Mouse (Mus musculus) fibroblast of lung, adult 2 months (primary cell): ENCODE results near the gene Pacsin2.
"Not testable (repeated sequence)": the region's sequence is repeated elsewhere in the genome, so short reads cannot be mapped to it uniquely, and the experiment has no call there.

Experiments
- DNase-seq: peaks from one replicate; pipeline ENCODE4 v3.0.0-alpha.2; 2011; ENCODE audit warnings: low read depth

The Pacsin2 gene

GRCm38 (mm10) chr15:83478096-83478495 is 13.7 kb upstream of the Pacsin2 start:
- no peak for DNase-seq

- no peak for DNase-seq
Measured at GRCm38 (mm10) chr15:83476593-83477273, 12.3 kb upstream of the Pacsin2 start.

- DNase-seq: no peak
Measured at GRCm38 (mm10) chr15:83474466-83474836, 10.0 kb upstream of the Pacsin2 start.

GRCm38 (mm10) chr15:83473832-83474465 is 9.5 kb upstream of the Pacsin2 start:
- DNase-seq: peak; percentile 91

GRCm38 (mm10) chr15:83473251-83473650 is 8.8 kb upstream of the Pacsin2 start:
- DNase-seq: no peak

- DNase-seq: peak; percentile 94
Measured at GRCm38 (mm10) chr15:83471476-83471875, 7.1 kb upstream of the Pacsin2 start.

- no peak for DNase-seq
Measured at GRCm38 (mm10) chr15:83470443-83470842, 6.0 kb upstream of the Pacsin2 start.

- DNase-seq: no peak
Measured at GRCm38 (mm10) chr15:83469279-83469821, 4.9 kb upstream of the Pacsin2 start.

- no peak for DNase-seq
Measured at GRCm38 (mm10) chr15:83467232-83467966, 3.0 kb upstream of the Pacsin2 start.

GRCm38 (mm10) chr15:83466331-83466730 is 1.9 kb upstream of the Pacsin2 start:
- no peak for DNase-seq

- DNase-seq: no peak
Measured at GRCm38 (mm10) chr15:83464905-83465650, 672 bp upstream of the Pacsin2 start.

- DNase-seq: no peak
Measured at GRCm38 (mm10) chr15:83463369-83464082, 880 bp downstream of the Pacsin2 start.

- DNase-seq: not testable (repeated sequence)
Measured at GRCm38 (mm10) chr15:83462349-83462748, 2.1 kb downstream of the Pacsin2 start.

GRCm38 (mm10) chr15:83460891-83461290 is 3.5 kb downstream of the Pacsin2 start:
- DNase-seq: no peak

- DNase-seq: no peak
Measured at GRCm38 (mm10) chr15:83457541-83457940, 6.9 kb downstream of the Pacsin2 start.

- no peak for DNase-seq
Measured at GRCm38 (mm10) chr15:83455637-83456036, 8.8 kb downstream of the Pacsin2 start.

- no peak for DNase-seq
Measured at GRCm38 (mm10) chr15:83455034-83455433, 9.4 kb downstream of the Pacsin2 start.

- no peak for DNase-seq
Measured at GRCm38 (mm10) chr15:83454419-83454818, 10.0 kb downstream of the Pacsin2 start.

GRCm38 (mm10) chr15:83453879-83454278 is 10.5 kb downstream of the Pacsin2 start:
- DNase-seq: no peak

- DNase-seq: no peak
Measured at GRCm38 (mm10) chr15:83452219-83452760, 12.1 kb downstream of the Pacsin2 start.

GRCm38 (mm10) chr15:83451621-83452210 is 12.7 kb downstream of the Pacsin2 start:
- DNase-seq: peak; percentile 96
